Comparison of ENCODE assay signal across 24 mouse cellular contexts in genomic region chr11:103043982-103044381, GRCm38 (mm10). TPM values are rescaled to one million over a fixed set of nuclear protein-coding genes. Genes with fewer than 3 reads are reported as not detected.
"Had no signal": no experiment of that assay in that cellular context is flagged by ENCODE, and none has a peak within 500 bp of the region (broad histone marks: within the 10 kb centered on the region; RNA-seq: fewer than 3 reads in every experiment).

No protein-coding gene starts in this region.

- H3K27ac ChIP-seq: heart, adult 2 months; heart, embryonic 13.5 days; heart, embryonic 15.5 days; hindbrain, embryonic 14.5 days; kidney, postnatal 0 days; limb, embryonic 13.5 days; limb, embryonic 15.5 days; liver, embryonic 12.5 days; liver, embryonic 14.5 days had no signal

- H3K27me3 ChIP-seq: heart, embryonic 13.5 days; heart, embryonic 15.5 days; limb, embryonic 13.5 days; limb, embryonic 15.5 days; liver, embryonic 12.5 days had no signal

- H3K9ac ChIP-seq: heart, embryonic 13.5 days; heart, embryonic 15.5 days; hindbrain, embryonic 14.5 days; limb, embryonic 13.5 days; limb, embryonic 15.5 days; liver, embryonic 12.5 days; liver, embryonic 14.5 days had no signal

- H3K9me3 ChIP-seq: heart, embryonic 13.5 days; heart, embryonic 15.5 days; limb, embryonic 13.5 days; limb, embryonic 15.5 days; liver, embryonic 12.5 days had no signal

- H3K4me3 ChIP-seq: heart, adult 2 months; heart, embryonic 13.5 days; heart, embryonic 15.5 days; limb, embryonic 13.5 days; limb, embryonic 15.5 days; liver, embryonic 12.5 days had no signal

- H3K4me2 ChIP-seq: heart, embryonic 11.5 days; heart, embryonic 13.5 days; heart, embryonic 15.5 days; hindbrain, embryonic 14.5 days; limb, embryonic 13.5 days; limb, embryonic 15.5 days; liver, embryonic 12.5 days had no signal

- ATAC-seq: hindbrain, embryonic 16.5 days; inflammation-experienced regulatory T-cells, adult 6 months; intestine, embryonic 16.5 days; liver, embryonic 12.5 days had no signal

- H3K4me1 ChIP-seq: heart, embryonic 15.5 days; limb, embryonic 13.5 days; limb, embryonic 15.5 days had no signal

- DNase-seq: gastrocnemius, postnatal 14 days; gastrocnemius, postnatal 36 days; heart, adult 11 months; heart, adult 2 months; heart, postnatal 14 days; heart, postnatal 36 days; kidney, adult 18-20 months; kidney, adult 8-10 months; kidney, postnatal 14 days; kidney, postnatal 36 days; layer of hippocampus, postnatal 36 days; left cerebral cortex, postnatal 4 days had no signal

RNA-seq across cellular contexts. Expression of gene Plcd3, which starts 57.5 kb away (rescaled TPM):
- polyA plus RNA-seq: inflammation-experienced regulatory T-cells, adult 6 months had no signal
